Mouse (Mus musculus): Measurements from ENCODE around the gene Slit3.

DNA sequence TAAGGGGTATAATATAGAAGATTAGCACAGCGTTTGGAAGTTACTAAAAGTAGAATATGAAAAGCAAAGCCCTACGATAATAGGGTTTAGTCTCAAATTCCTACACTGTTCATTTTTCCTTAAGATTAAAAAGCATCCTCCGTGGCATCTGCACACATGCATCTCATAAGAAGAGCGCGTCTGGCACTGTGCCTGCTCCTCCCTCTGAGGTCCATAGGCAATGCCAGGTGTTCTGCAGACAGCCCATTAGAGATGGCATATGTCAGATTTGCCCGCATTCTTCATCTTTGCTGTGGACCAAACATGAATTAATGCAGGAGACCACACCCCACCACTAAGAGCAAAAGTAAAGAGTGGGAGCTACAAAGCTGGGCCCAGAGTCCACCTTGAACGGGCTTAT lies 462.6 kb downstream of the Slit3 start:
- TF ChIP-seq CTCF (IDR thresholded peaks at IDR 0.05; ENCODE audit: low read depth), result no peak
- no peak for TF ChIP-seq EP300 (IDR thresholded peaks at IDR 0.05; ENCODE audit: low read depth)

Measured in liver, embryonic 14.5 days (tissue).